ENCODE assay signal across 9 mouse cellular contexts in the genomic region with DNA sequence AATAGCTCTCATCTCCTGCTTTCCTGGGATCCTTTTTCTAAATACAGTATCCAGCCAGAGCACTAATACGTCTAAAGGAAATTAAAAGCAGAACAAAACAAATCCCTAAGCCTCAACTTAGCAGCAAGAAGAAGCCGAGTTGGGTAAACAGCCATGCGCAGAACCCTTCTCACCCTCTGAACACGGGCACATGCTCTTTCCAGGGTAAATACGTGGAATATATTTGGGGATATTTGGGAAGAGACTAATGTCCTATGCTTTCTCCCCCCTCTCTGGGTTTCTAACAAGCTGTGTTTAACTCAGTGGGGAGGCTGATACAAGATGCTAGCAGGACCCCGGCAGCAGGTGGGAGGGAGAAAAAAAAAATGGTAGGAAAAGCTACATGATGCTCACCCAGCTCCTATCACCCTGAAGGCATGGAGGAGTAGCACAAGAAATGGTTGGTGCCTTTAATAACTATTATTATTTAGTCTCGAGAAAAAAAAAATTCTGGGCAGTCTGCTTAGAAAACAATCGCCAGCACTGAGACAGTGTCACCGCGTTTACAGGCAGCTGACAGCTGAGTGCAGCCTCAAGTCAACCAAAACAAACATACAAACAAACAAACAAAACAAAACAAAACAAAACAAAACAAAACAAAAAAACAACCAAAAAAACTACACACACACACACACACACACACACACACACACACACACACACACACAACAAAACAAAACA.
DNase-seq lines count a peak whose midpoint lies in the region; ATAC-seq and TF ChIP-seq lines count a peak whose summit lies in the region.
"Had no signal": no experiment of that assay in that cellular context is flagged by ENCODE, and none has a peak within 500 bp of the region (broad histone marks: within the 10 kb centered on the region; RNA-seq: fewer than 3 reads in every experiment).

No protein-coding gene starts in this region.

- H3K4me3 ChIP-seq in heart, embryonic 13.5 days: peak overlapping the region; percentile 34
- no peak overlapping the region for H3K4me3 ChIP-seq in CH12.LX (replicated peaks in 1 of 3; ENCODE audit: low read depth in 2 of 3, low read length in 2 of 3, poor library complexity in 1 of 3)
- H3K4me3 ChIP-seq in embryonic facial prominence, embryonic 14.5 days (ENCODE audit: low read depth, low read length): peak overlapping the region; percentile 27; the same call in 1 of the 2 replicates
- no peak overlapping the region; the same call in 1 of the 2 replicates for H3K4me3 ChIP-seq in limb, embryonic 14.5 days (replicated peaks; ENCODE audit: low read length)
- H3K4me3 ChIP-seq: erythroblast, embryonic 14.5 days had no signal

- TF ChIP-seq POLR2A in CH12.LX (IDR thresholded peaks at IDR 0.05; ENCODE audit: low read depth, low read length): no peak
- no peak for TF ChIP-seq POLR2A in limb, embryonic 14.5 days (IDR thresholded peaks at IDR 0.05; ENCODE audit: borderline replicate concordance, extremely low read depth, insufficient read depth, insufficient read length)

- no peaks in the 10 kb centered on the region for H3K27me3 ChIP-seq in heart, embryonic 13.5 days (replicated peaks)
- H3K27me3 ChIP-seq in CH12.LX (replicated peaks): no peaks in the 10 kb centered on the region
- H3K27me3 ChIP-seq in embryonic facial prominence, embryonic 14.5 days (replicated peaks; ENCODE audit: control insufficient read depth, insufficient read depth, low read length): no peaks in the 10 kb centered on the region
- H3K27me3 ChIP-seq in limb, embryonic 14.5 days (ENCODE audit: control insufficient read depth, insufficient read depth, low read length): no peaks in the 10 kb centered on the region

- H3K4me1 ChIP-seq in heart, embryonic 13.5 days: no peaks in the 10 kb centered on the region; the same call in 1 of the 2 replicates
- H3K4me1 ChIP-seq in CH12.LX (ENCODE audit: control insufficient read depth in 1 of 2, insufficient read depth in 2 of 2): peaks cover 4 to 31% of the 10 kb centered on the region in 2 experiments; a peak in 3 of 4 replicates
- no peaks in the 10 kb centered on the region for H3K4me1 ChIP-seq in embryonic facial prominence, embryonic 14.5 days (ENCODE audit: control insufficient read depth, insufficient read depth, low read length)
- H3K4me1 ChIP-seq in limb, embryonic 14.5 days (ENCODE audit: control insufficient read depth, insufficient read depth, low read length): no peaks in the 10 kb centered on the region

- no peak overlapping the region for H3K27ac ChIP-seq in heart, embryonic 13.5 days (replicated peaks)
- H3K27ac ChIP-seq in CH12.LX (ENCODE audit: insufficient read depth, low read depth): no peak overlapping the region
- H3K27ac ChIP-seq in embryonic facial prominence, embryonic 14.5 days (replicated peaks; ENCODE audit: low read depth, low read length): no peak overlapping the region
- H3K27ac ChIP-seq in limb, embryonic 14.5 days (replicated peaks; ENCODE audit: low read depth, low read length): no peak overlapping the region

- H3K79me2 ChIP-seq in CH12.LX (replicated peaks; ENCODE audit: control insufficient read depth, extremely low read depth, insufficient read depth, poor library complexity, severe bottlenecking): no peaks in the 10 kb centered on the region

- no peak for DNase-seq in heart, adult 11 months
- DNase-seq in CH12.LX (ENCODE audit: extremely low read depth): no peak
- DNase-seq in embryonic facial prominence, embryonic 14.5 days (ENCODE audit: low spot score): no peak
- DNase-seq in limb, embryonic 14.5 days (ENCODE audit: low spot score): no peak
- peak; percentile 40 for DNase-seq in telencephalon, adult 2 months (ENCODE audit: low read depth, low spot score)
- DNase-seq in embryo, embryonic 10.5 days (ENCODE audit: low spot score): no peak
- DNase-seq in kidney, postnatal 10 days: no peak

- H3K36me3 ChIP-seq in heart, embryonic 13.5 days: no peaks in the 10 kb centered on the region
- no peaks in the 10 kb centered on the region for H3K36me3 ChIP-seq in CH12.LX (replicated peaks in 1 of 2; ENCODE audit: control insufficient read depth in 1 of 2, insufficient read depth in 1 of 2, low read length in 1 of 2)
- H3K36me3 ChIP-seq in embryonic facial prominence, embryonic 14.5 days (ENCODE audit: control insufficient read depth, insufficient read depth, low read length): no peaks in the 10 kb centered on the region
- no peaks in the 10 kb centered on the region for H3K36me3 ChIP-seq in limb, embryonic 14.5 days (ENCODE audit: control insufficient read depth, insufficient read depth, low read length)

- no peaks in the 10 kb centered on the region for H3K9me3 ChIP-seq in heart, embryonic 13.5 days
- H3K9me3 ChIP-seq in CH12.LX (replicated peaks; ENCODE audit: low read length): no peaks in the 10 kb centered on the region
- no peaks in the 10 kb centered on the region for H3K9me3 ChIP-seq in embryonic facial prominence, embryonic 14.5 days (ENCODE audit: control insufficient read depth, low read length)
- H3K9me3 ChIP-seq in limb, embryonic 14.5 days (ENCODE audit: control insufficient read depth, low read length): no peaks in the 10 kb centered on the region

- no peak for TF ChIP-seq RAD21 in CH12.LX (IDR thresholded peaks at IDR 0.05; ENCODE audit: low read depth, low read length)

- no peak for ATAC-seq in heart, embryonic 13.5 days (ENCODE audit: extremely low read depth, insufficient number of reproducible peaks, low FRiP score, low TSS enrichment)
- ATAC-seq in embryonic facial prominence, embryonic 14.5 days (ENCODE audit: low read depth): peak; percentile 27; the same call in 1 of the 2 replicates
- ATAC-seq in limb, embryonic 14.5 days (ENCODE audit: low FRiP score, low read depth): no peak

- dilution Hi-C loops in CH12.LX (cut with MboI; ENCODE audit: extremely low pct_ligation_motif_present, extremely low pct_unique_long_range_greater_than_20kb, low sequenced_read_pairs): no loop called here

- H3K4me2 ChIP-seq in heart, embryonic 13.5 days: peak overlapping the region; percentile 64
- H3K4me2 ChIP-seq in CH12.LX (ENCODE audit: insufficient read depth, low read depth, poor library complexity, severe bottlenecking): peak overlapping the region; percentile 51; the same call in 1 of the 2 replicates
- peak overlapping the region; percentile 50 for H3K4me2 ChIP-seq in embryonic facial prominence, embryonic 14.5 days (ENCODE audit: low read depth, low read length)
- H3K4me2 ChIP-seq in limb, embryonic 14.5 days (replicated peaks; ENCODE audit: low read depth, low read length, severe bottlenecking): peak overlapping the region; percentile 36

- in situ Hi-C loops in CH12.LX (cut with MboI; ENCODE audit: low pct_ligation_motif_present, low pct_unique_long_range_greater_than_20kb, low sequenced_read_pairs): loop anchor here (25.0 kb wide), 1 partner anchor 508 kb away; no protein-coding TSS in a partner anchor

- no peak for TF ChIP-seq EP300 in CH12.LX (IDR thresholded peaks at IDR 0.05; ENCODE audit: low read length)

- 68% methylated on average over 10 of the region's 10 CpGs for WGBS in heart, embryonic 13.5 days
- WGBS in embryonic facial prominence, embryonic 14.5 days: 36% methylated on average over 10 of the region's 10 CpGs
- 60% methylated on average over 10 of the region's 10 CpGs for WGBS in limb, embryonic 14.5 days

- TF ChIP-seq CTCF in CH12.LX (conservative IDR thresholded peaks at IDR 0.05 in 1 of 2, IDR thresholded peaks at IDR 0.05 in 1 of 2; ENCODE audit: low read depth in 2 of 2, low read length in 2 of 2): no peak

- H3K9ac ChIP-seq in heart, embryonic 13.5 days: no peak overlapping the region
- H3K9ac ChIP-seq in CH12.LX (ENCODE audit: insufficient read depth, low read depth): no peak overlapping the region
- H3K9ac ChIP-seq in embryonic facial prominence, embryonic 14.5 days (ENCODE audit: low read depth, low read length): peak overlapping the region; percentile 23; the same call in 1 of the 2 replicates
- no peak overlapping the region for H3K9ac ChIP-seq in limb, embryonic 14.5 days (ENCODE audit: low read depth, low read length, severe bottlenecking)

TF ChIP-seq in CH12.LX, 34 proteins besides CTCF, POLR2A, EP300 and RAD21:
- TF ChIP-seq BHLHE40 (IDR thresholded peaks at IDR 0.05; ENCODE audit: low read depth, low read length) (no peak), MAX (IDR thresholded peaks at IDR 0.05; ENCODE audit: low read length) (no peak), GABPA (IDR thresholded peaks at IDR 0.05; ENCODE audit: insufficient replicate concordance, low read depth, low read length) (no peak), E2F4 (IDR thresholded peaks at IDR 0.05; ENCODE audit: insufficient replicate concordance, low read depth, low read length) (no peak), NRF1 (IDR thresholded peaks at IDR 0.05; ENCODE audit: low read depth, low read length) (no peak), MYC (IDR thresholded peaks at IDR 0.05; ENCODE audit: low read depth, low read length) (no peak)

Comparison
In these comparisons a context has a peak if more than half of its experiments do, and no peak if none do; other contexts are left out.
1. H3K4me3 ChIP-seq: peak in heart, embryonic 13.5 days (single experiment) and embryonic facial prominence, embryonic 14.5 days (single experiment); none in CH12.LX (0 of 3) and limb, embryonic 14.5 days (single experiment).
2. Peak in every context shown above with its lines, with median percentiles within 50 percentile points of each other: H3K4me2 ChIP-seq.